Mouse (Mus musculus) hindbrain, embryonic 16.5 days (tissue): ENCODE measurements at regions not wholly inside any gene's neighbourhood (a gene's known extent, or its start where the extent isn't known, plus 50 kb on each side); places are given as distances from the start of the nearest gene placed in this dataset.
A peak's percentile ranks its signal among the peaks of the same experiment; 100 is the strongest.

ENCODE experiments used
- ATAC-seq: fragments of 200-750 bp; cut with Nextera tagmentation; 2 replicates; pipeline ENCODE4 v1.8.0; 2017; ENCODE audit warnings: moderate TSS enrichment, moderate library complexity
- H3K27ac ChIP-seq: fragments of 300-500 bp; sonication (generic); 2 replicates; pipeline ENCODE4 v1.5.1; 2014; ENCODE audit warnings: low read depth, mild to moderate bottlenecking, control low read depth, low read length, moderate library complexity
- H3K27me3 ChIP-seq: fragments of 300-500 bp; sonication (generic); replicated peaks from 2 replicates; pipeline ENCODE4 v1.6.1; 2014; ENCODE audit warnings: low read length; ENCODE audit not compliant: control insufficient read depth, insufficient read depth
- H3K36me3 ChIP-seq: fragments of 300-500 bp; sonication (generic); 2 replicates; pipeline ENCODE4 v1.6.1; 2014; ENCODE audit warnings: mild to moderate bottlenecking, low read length, moderate library complexity, mixed read lengths; ENCODE audit not compliant: control insufficient read depth, insufficient read depth
- H3K4me1 ChIP-seq: fragments of 300-500 bp; sonication (generic); 2 replicates; pipeline ENCODE4 v1.6.1; 2014; ENCODE audit warnings: low read depth, low read length; ENCODE audit not compliant: control insufficient read depth, insufficient read depth
- H3K4me2 ChIP-seq: fragments of 300-500 bp; sonication (generic); 2 replicates; pipeline ENCODE4 v1.6.1; 2014; ENCODE audit warnings: mild to moderate bottlenecking, low read length, control low read depth, moderate library complexity
- H3K4me3 ChIP-seq: fragments of 300-500 bp; sonication (generic); 2 replicates; pipeline ENCODE4 v1.5.1; 2014; ENCODE audit warnings: mild to moderate bottlenecking, low read length, control low read depth, moderate library complexity
- H3K9ac ChIP-seq: fragments of 300-500 bp; sonication (generic); 2 replicates; pipeline ENCODE4 v1.6.1; 2014; ENCODE audit warnings: low read depth, mild to moderate bottlenecking, control low read depth, low read length, moderate library complexity
- H3K9me3 ChIP-seq: fragments of 300-500 bp; sonication (generic); 2 replicates; pipeline ENCODE4 v1.6.1; 2014; ENCODE audit warnings: mild to moderate bottlenecking, low read length, moderate library complexity; ENCODE audit not compliant: control insufficient read depth
- WGBS: fragments of 180-500 bp; shearing (Covaris S2); extraction: QIAGEN DNeasy Blood & Tissue Kit; methylation state at CpG from one replicate; pipeline ENCODE4 v1.1.7; 2014; 5-methylcytosine and 5-hydroxymethylcytosine counted together

GRCm38 (mm10) chr2:11367319-11367718 lies 186.6 kb downstream of the Pfkfb3 start:
- Histone ChIP-seq H3K9me3 (no peaks in the 10 kb centered on the region), H3K4me2 (no peak overlapping the region), H3K4me3 (no peak overlapping the region), H3K9ac (no peak overlapping the region), H3K27ac (no peak overlapping the region), H3K4me1 (no peaks in the 10 kb centered on the region), H3K36me3 (no peaks in the 10 kb centered on the region), H3K27me3 (no peaks in the 10 kb centered on the region)
- 67% methylated on average over 2 of the region's 2 CpGs for WGBS
- no peak for ATAC-seq

GRCm38 (mm10) chr2:11365815-11366214 lies 188.1 kb downstream of the Pfkfb3 start:
- no peak overlapping the region for H3K27ac ChIP-seq
- no peaks in the 10 kb centered on the region for H3K9me3 ChIP-seq
- no peaks in the 10 kb centered on the region for H3K27me3 ChIP-seq
- no peaks in the 10 kb centered on the region for H3K36me3 ChIP-seq
- no peak for ATAC-seq
- H3K9ac ChIP-seq, result no peak overlapping the region
- no peak overlapping the region for H3K4me2 ChIP-seq
- no peaks in the 10 kb centered on the region; the same call in 1 of the 2 replicates for H3K4me1 ChIP-seq
- whole genome bisulfite sequencing, result 85% methylated on average over 3 of the region's 3 CpGs
- no peak overlapping the region for H3K4me3 ChIP-seq

GRCm38 (mm10) chr2:11365371-11365770 lies 188.5 kb downstream of the Pfkfb3 start:
- no peak for ATAC-seq

GRCm38 (mm10) chr2:11364111-11364510 lies 189.8 kb downstream of the Pfkfb3 start:
- Histone ChIP-seq H3K4me1 (no peaks in the 10 kb centered on the region; the same call in 1 of the 2 replicates), H3K4me2 (no peak overlapping the region), H3K27ac (no peak overlapping the region), H3K9me3 (no peaks in the 10 kb centered on the region), H3K4me3 (no peak overlapping the region), H3K27me3 (no peaks in the 10 kb centered on the region), H3K9ac (no peak overlapping the region), H3K36me3 (no peaks in the 10 kb centered on the region)
- 75% methylated on average over 2 of the region's 2 CpGs for WGBS
- ATAC-seq, result no peak

More at GRCm38 (mm10) chr2:11365371-11365770, 188.5 kb downstream of the Pfkfb3 start:
- no peak overlapping the region for H3K4me2 ChIP-seq
- H3K4me3 ChIP-seq, result no peak overlapping the region
- no peak overlapping the region for H3K9ac ChIP-seq
- H3K36me3 ChIP-seq, result no peaks in the 10 kb centered on the region
- WGBS, result 82% methylated on average over 4 of the region's 4 CpGs
- H3K9me3 ChIP-seq, result no peaks in the 10 kb centered on the region
- no peaks in the 10 kb centered on the region for H3K27me3 ChIP-seq
- no peaks in the 10 kb centered on the region; the same call in 1 of the 2 replicates for H3K4me1 ChIP-seq
- H3K27ac ChIP-seq, result no peak overlapping the region

- Histone ChIP-seq H3K4me1 (no peaks in the 10 kb centered on the region; the same call in 1 of the 2 replicates), H3K9me3 (no peaks in the 10 kb centered on the region), H3K36me3 (no peaks in the 10 kb centered on the region), H3K4me2 (no peak overlapping the region), H3K4me3 (no peak overlapping the region), H3K27ac (peak overlapping the region; percentile 30; the same call in 1 of the 2 replicates), H3K9ac (no peak overlapping the region), H3K27me3 (no peaks in the 10 kb centered on the region)
- 52% methylated on average over 5 of the region's 5 CpGs for WGBS
- ATAC-seq, result peak; percentile 84
Measured at GRCm38 (mm10) chr2:11363061-11363464, 190.8 kb downstream of the Pfkfb3 start.

GRCm38 (mm10) chr2:11362205-11362994 lies 190.5 kb downstream of the Prkcq start:
- Histone ChIP-seq H3K9ac (no peak overlapping the region), H3K4me2 (no peak overlapping the region), H3K27ac (no peak overlapping the region; the same call in 1 of the 2 replicates), H3K9me3 (no peaks in the 10 kb centered on the region), H3K4me1 (no peaks in the 10 kb centered on the region; the same call in 1 of the 2 replicates), H3K27me3 (no peaks in the 10 kb centered on the region), H3K36me3 (no peaks in the 10 kb centered on the region), H3K4me3 (no peak overlapping the region)
- peak; percentile 93 for ATAC-seq
- WGBS, result 76% methylated on average over 8 of the region's 8 CpGs

- Histone ChIP-seq H3K27me3 (no peaks in the 10 kb centered on the region), H3K36me3 (no peaks in the 10 kb centered on the region), H3K9me3 (no peaks in the 10 kb centered on the region), H3K4me3 (no peak overlapping the region), H3K9ac (no peak overlapping the region), H3K4me1 (no peaks in the 10 kb centered on the region; the same call in 1 of the 2 replicates), H3K4me2 (no peak overlapping the region), H3K27ac (no peak overlapping the region)
- WGBS, result 85% methylated on average over 4 of the region's 4 CpGs
- no peak for ATAC-seq
Measured at GRCm38 (mm10) chr2:11359280-11359679, 187.4 kb downstream of the Prkcq start.

GRCm38 (mm10) chr2:11356714-11357113 lies 184.8 kb downstream of the Prkcq start:
- Histone ChIP-seq H3K4me3 (no peak overlapping the region), H3K36me3 (no peaks in the 10 kb centered on the region), H3K4me1 (no peaks in the 10 kb centered on the region), H3K9me3 (no peaks in the 10 kb centered on the region), H3K4me2 (no peak overlapping the region), H3K27ac (no peak overlapping the region), H3K9ac (no peak overlapping the region), H3K27me3 (no peaks in the 10 kb centered on the region)
- 80% methylated on average over 5 of the region's 5 CpGs for WGBS
- no peak for ATAC-seq

GRCm38 (mm10) chr2:11355594-11355993 lies 183.7 kb downstream of the Prkcq start:
- 87% methylated on average over 5 of the region's 5 CpGs for WGBS
- no peak overlapping the region for H3K9ac ChIP-seq
- no peak for ATAC-seq
- no peak overlapping the region for H3K27ac ChIP-seq
- no peaks in the 10 kb centered on the region for H3K4me1 ChIP-seq
- H3K4me3 ChIP-seq, result no peak overlapping the region
- H3K4me2 ChIP-seq, result no peak overlapping the region
- H3K9me3 ChIP-seq, result no peaks in the 10 kb centered on the region
- no peaks in the 10 kb centered on the region for H3K36me3 ChIP-seq
- H3K27me3 ChIP-seq, result no peaks in the 10 kb centered on the region
